Mouse (Mus musculus) neutrophil, adult 5-6 weeks (primary cell): Measurements from ENCODE around the gene Tiam1. TPM values are rescaled to one million over a fixed set of nuclear protein-coding genes. Genes with fewer than 3 reads are reported as not detected.

Source experiments
- ATAC-seq: fragments of 151-379, 151-347 bp; 2 replicates; pipeline ENCODE4 v1.8.0; 2017; ENCODE audit warnings: mild to moderate bottlenecking, moderate TSS enrichment; ENCODE audit not compliant: insufficient number of reproducible peaks, poor library complexity, low FRiP score, severe bottlenecking; ENCODE audit errors: extremely low read depth
- total RNA-seq: library from RNA; stranded (forward); fragments of 200-1000 nt; gene quantifications from 2 replicates; pipeline ENCODE4 v1.2.3, GENCODE M21; 2017

Gene Tiam1
- total RNA-seq, 1 experiment from 2014 or later = 8.8 TPM

- ATAC-seq = no peak
Observed at GRCm38 (mm10) chr16:89841894-89842293, 301.7 kb downstream of the Tiam1 start.

GRCm38 (mm10) chr16:89840361-89840760 is 303.2 kb downstream of the Tiam1 start:
- ATAC-seq = no peak

GRCm38 (mm10) chr16:89839829-89840228 is 303.7 kb downstream of the Tiam1 start:
- ATAC-seq = no peak

DNA sequence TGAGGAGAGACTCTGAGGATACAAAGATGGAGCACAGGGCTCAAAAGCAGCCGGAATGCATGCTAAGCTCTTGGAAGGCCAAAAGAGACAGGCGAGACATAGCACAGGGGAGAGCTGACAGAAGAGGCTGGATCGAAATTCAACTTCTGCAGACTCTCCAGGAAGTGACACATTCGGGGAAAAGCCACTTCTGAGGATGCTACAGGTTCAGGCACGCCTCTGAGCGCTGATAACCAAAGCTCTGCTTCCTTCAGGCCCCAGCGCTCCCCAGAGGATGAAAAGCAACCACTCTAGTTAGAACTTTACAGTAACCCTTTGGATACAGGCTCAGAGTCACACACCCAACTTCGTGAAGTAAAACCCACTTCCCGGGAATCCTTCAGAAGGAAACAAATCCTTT is 306.5 kb downstream of the Tiam1 start:
- no peak for ATAC-seq

- no peak for ATAC-seq
Observed at GRCm38 (mm10) chr16:89835551-89835950, 308.0 kb downstream of the Tiam1 start.

DNA sequence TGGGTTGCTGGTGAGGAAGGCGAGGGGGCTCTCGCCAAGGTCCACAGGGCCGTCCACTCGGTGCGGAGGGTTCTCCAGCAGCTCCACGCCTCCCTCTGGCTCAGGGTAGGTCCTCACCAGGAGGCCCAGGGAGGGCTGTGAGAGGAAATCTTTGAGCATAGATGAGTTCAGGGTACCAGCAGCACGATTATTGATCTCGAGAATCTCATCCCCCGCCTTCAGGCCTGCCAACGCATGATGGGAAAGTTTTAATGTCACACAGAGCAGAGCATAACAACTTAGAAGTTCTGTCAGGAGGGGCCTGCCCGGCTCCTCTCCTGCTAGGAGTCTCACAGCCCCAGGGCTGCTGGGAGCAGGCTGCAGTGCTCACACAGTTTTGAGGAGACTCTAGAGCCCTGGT is 310.6 kb downstream of the Tiam1 start:
- no peak for ATAC-seq

DNA sequence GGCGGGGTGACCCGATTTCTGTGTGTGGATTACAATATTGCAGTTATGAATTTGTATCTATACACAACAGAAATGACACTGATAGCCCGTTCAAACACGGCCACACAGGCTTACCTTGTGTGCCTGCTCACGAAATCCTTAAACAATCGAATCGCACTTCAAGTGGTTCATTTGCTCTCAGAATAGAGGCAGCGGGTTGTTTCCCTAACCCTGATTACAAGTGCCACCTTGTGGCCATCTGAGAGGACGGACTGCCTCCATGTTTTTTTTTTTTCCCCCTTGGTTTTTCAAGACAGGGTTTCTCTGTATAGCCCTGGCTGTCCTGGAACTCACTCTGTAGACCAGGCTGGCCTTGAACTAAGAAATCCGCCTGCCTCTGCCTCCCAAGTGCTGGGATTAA is 312.4 kb downstream of the Tiam1 start:
- ATAC-seq = no peak

- no peak for ATAC-seq
Observed at GRCm38 (mm10) chr16:89830221-89830648, 313.3 kb downstream of the Tiam1 start.

- no peak for ATAC-seq
Observed at GRCm38 (mm10) chr16:89827496-89828125, 316.0 kb downstream of the Tiam1 start.

DNA sequence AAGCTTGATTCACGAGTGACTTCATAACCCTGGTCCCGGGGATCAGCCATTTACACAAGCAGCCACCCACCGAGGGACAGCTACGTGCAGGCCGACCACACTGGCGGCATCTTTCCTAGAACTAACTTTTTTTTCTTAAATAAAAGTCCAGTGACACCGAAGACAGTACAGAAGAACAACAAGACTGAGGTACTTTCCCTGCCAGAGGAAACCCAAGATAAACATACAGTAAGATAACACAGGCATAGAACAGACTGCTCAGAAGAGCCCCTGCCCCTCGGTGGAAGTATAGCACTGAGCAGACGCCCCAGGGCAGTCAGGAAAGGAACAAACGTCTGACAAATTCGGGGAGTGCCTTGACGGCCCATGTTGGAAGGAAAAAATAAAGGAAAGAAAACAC is 317.7 kb downstream of the Tiam1 start:
- no peak for ATAC-seq

DNA sequence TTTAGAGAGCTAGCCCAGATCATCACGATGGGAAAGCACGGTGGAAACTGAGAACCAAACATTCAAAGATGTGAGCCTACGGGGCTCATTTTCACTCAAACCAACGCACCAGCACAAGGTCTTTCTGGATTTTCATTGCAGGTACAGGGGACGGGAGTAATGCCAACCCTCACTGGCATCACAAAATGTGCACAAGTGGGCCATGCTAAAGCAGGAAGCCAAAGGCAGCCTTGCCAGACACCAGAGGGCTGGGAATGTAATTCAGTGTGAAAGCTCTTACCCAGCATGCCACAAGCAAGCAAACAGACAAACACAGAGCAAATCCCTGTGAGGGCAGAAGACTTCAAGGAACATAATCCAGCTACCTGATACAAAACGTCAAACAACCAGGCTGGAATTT is 320.7 kb downstream of the Tiam1 start:
- no peak for ATAC-seq

GRCm38 (mm10) chr16:89818661-89819060 is 324.9 kb downstream of the Tiam1 start:
- no peak for ATAC-seq

GRCm38 (mm10) chr16:89817861-89818630 is 325.5 kb downstream of the Tiam1 start:
- no peak for ATAC-seq

GRCm38 (mm10) chr16:89817301-89817700 is 326.3 kb downstream of the Tiam1 start:
- ATAC-seq = no peak

GRCm38 (mm10) chr16:89816506-89817172 is 326.9 kb downstream of the Tiam1 start:
- no peak for ATAC-seq

DNA sequence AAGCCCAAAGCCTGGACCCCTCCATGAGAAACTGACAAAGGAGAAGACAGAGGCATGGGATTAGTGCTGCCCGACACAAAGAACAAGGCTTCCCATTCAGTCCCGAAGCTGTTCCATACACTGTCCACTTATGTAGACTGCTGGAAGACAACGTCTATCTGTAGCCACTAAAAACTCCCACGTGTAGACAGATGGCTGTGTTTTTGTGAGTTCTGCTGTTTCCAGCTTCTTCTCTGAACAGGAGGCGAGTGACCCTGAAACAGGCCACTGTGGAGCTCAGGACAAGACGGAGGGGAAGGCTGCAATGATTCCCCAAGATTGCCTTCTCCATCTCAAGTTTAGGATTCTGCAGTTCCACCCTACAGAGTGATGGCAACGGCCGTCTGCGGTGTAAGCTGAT is 330.0 kb downstream of the Tiam1 start:
- ATAC-seq = no peak

- no peak for ATAC-seq
Observed at GRCm38 (mm10) chr16:89812891-89813290, 330.7 kb downstream of the Tiam1 start.

- ATAC-seq = no peak
Observed at GRCm38 (mm10) chr16:89810398-89810797, 333.2 kb downstream of the Tiam1 start.

GRCm38 (mm10) chr16:89808168-89808567 is 335.4 kb downstream of the Tiam1 start:
- no peak for ATAC-seq

- ATAC-seq = no peak
Observed at GRCm38 (mm10) chr16:89805946-89806345, 337.6 kb downstream of the Tiam1 start.
